Comparison of ENCODE assay signal across 7 mouse cellular contexts in the genomic region with DNA sequence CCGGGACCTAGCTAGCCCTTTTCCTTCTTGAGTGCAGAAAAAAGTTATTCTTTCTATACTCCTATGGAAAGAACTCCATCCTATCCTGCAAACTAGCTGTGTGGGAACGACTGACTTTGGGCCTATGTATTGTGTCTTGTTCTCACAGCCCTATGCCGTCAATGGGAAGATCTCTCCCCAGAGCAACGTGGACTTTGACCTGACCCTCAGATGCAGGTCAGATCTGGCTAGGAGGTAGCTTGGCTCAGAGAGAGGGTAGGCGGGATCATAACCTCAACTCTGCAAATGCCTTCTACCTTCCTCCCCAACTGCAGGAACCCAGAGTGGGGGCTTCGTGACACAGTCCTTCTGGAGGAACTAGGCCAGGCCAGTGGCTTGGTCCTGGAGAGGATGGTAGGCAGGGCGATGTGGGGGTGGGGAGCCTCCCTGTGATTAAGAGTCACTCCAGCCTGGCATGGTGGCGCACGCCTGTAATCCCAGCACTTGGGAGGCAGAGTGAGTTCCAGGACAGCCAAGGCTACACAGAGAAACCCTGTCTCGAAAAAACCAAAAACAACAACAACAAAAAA. TPM values are rescaled to one million over a fixed set of nuclear protein-coding genes. Genes with fewer than 3 reads are reported as not detected.
A peak's percentile ranks its signal among the peaks of the same experiment; 100 is the strongest.
DNase-seq lines count a peak whose midpoint lies in the region; ATAC-seq and TF ChIP-seq lines count a peak whose summit lies in the region.

No protein-coding gene starts in this region.

- peak overlapping the region; percentile 83 for H3K9ac ChIP-seq in hindbrain, embryonic 11.5 days (ENCODE audit: low read depth, low read length)
- H3K9ac ChIP-seq in limb, embryonic 14.5 days (ENCODE audit: low read depth, low read length, severe bottlenecking) = peak overlapping the region; percentile 63
- peak overlapping the region; percentile 68 for H3K9ac ChIP-seq in stomach, postnatal 0 days (ENCODE audit: low read length)

- H3K4me1 ChIP-seq in testis, adult 2 months (ENCODE audit: control insufficient read depth, insufficient read depth, low read length) = peaks cover 23% of the 10 kb centered on the region
- peaks cover 14% of the 10 kb centered on the region for H3K4me1 ChIP-seq in hindbrain, embryonic 11.5 days (replicated peaks; ENCODE audit: control insufficient read depth, insufficient read depth, low read length)
- H3K4me1 ChIP-seq in limb, embryonic 14.5 days (ENCODE audit: control insufficient read depth, insufficient read depth, low read length) = peaks cover 10% of the 10 kb centered on the region
- H3K4me1 ChIP-seq in stomach, postnatal 0 days (replicated peaks; ENCODE audit: control insufficient read depth, insufficient read depth) = peaks cover 5% of the 10 kb centered on the region; the same call in 1 of the 2 replicates

- H3K27ac ChIP-seq in testis, adult 2 months (ENCODE audit: control insufficient read depth, insufficient read depth, low read depth, low read length) = no peak overlapping the region
- H3K27ac ChIP-seq in hindbrain, embryonic 11.5 days (ENCODE audit: low read depth, low read length) = no peak overlapping the region
- no peak overlapping the region for H3K27ac ChIP-seq in limb, embryonic 14.5 days (replicated peaks; ENCODE audit: low read depth, low read length)
- no peak overlapping the region for H3K27ac ChIP-seq in stomach, postnatal 0 days (replicated peaks)

- no peaks in the 10 kb centered on the region for H3K27me3 ChIP-seq in testis, adult 2 months (ENCODE audit: control insufficient read depth, insufficient read depth, low read length)
- no peaks in the 10 kb centered on the region for H3K27me3 ChIP-seq in hindbrain, embryonic 11.5 days (ENCODE audit: control insufficient read depth, insufficient read depth, low read length)
- no peaks in the 10 kb centered on the region for H3K27me3 ChIP-seq in limb, embryonic 14.5 days (ENCODE audit: control insufficient read depth, insufficient read depth, low read length)
- no peaks in the 10 kb centered on the region for H3K27me3 ChIP-seq in stomach, postnatal 0 days (ENCODE audit: control insufficient read depth, insufficient read depth, low read length)

- no peaks in the 10 kb centered on the region for H3K36me3 ChIP-seq in testis, adult 2 months (ENCODE audit: control insufficient read depth, insufficient read depth, low read length)
- no peaks in the 10 kb centered on the region for H3K36me3 ChIP-seq in hindbrain, embryonic 11.5 days (ENCODE audit: control insufficient read depth, insufficient read depth, low read length)
- H3K36me3 ChIP-seq in limb, embryonic 14.5 days (ENCODE audit: control insufficient read depth, insufficient read depth, low read length) = peaks cover 26% of the 10 kb centered on the region
- peaks cover 4% of the 10 kb centered on the region; the same call in 1 of the 2 replicates for H3K36me3 ChIP-seq in stomach, postnatal 0 days (ENCODE audit: control insufficient read depth, insufficient read depth, low read length)

- no peak for TF ChIP-seq CTCF in testis, adult 2 months (IDR thresholded peaks at IDR 0.05; ENCODE audit: control insufficient read depth, insufficient read depth, insufficient replicate concordance, low read depth, low read length)
- TF ChIP-seq CTCF in stomach, postnatal 0 days (IDR thresholded peaks at IDR 0.05; ENCODE audit: low read depth) = no peak

- peak overlapping the region; percentile 71 for H3K4me2 ChIP-seq in hindbrain, embryonic 11.5 days (replicated peaks; ENCODE audit: low read depth, low read length)
- H3K4me2 ChIP-seq in limb, embryonic 14.5 days (replicated peaks; ENCODE audit: low read depth, low read length, severe bottlenecking) = peak overlapping the region; percentile 88
- peak overlapping the region; percentile 90 for H3K4me2 ChIP-seq in stomach, postnatal 0 days (replicated peaks; ENCODE audit: low read depth)

- TF ChIP-seq POLR2A in testis, adult 2 months (IDR thresholded peaks at IDR 0.05; ENCODE audit: control insufficient read depth, low read depth, low read length) = no peak
- TF ChIP-seq POLR2A in limb, embryonic 14.5 days (IDR thresholded peaks at IDR 0.05; ENCODE audit: borderline replicate concordance, extremely low read depth, insufficient read depth, insufficient read length) = no peak

- 54% methylated on average over 10 of the region's 10 CpGs for WGBS in hindbrain, embryonic 11.5 days
- 71% methylated on average over 10 of the region's 10 CpGs for WGBS in limb, embryonic 14.5 days
- WGBS in stomach, postnatal 0 days = 54% methylated on average over 10 of the region's 10 CpGs

- no peak for ATAC-seq in hindbrain, embryonic 11.5 days (ENCODE audit: low FRiP score)
- ATAC-seq in limb, embryonic 14.5 days (ENCODE audit: low FRiP score, low read depth) = no peak
- no peak for ATAC-seq in stomach, postnatal 0 days (ENCODE audit: low FRiP score, low TSS enrichment)

- H3K9me3 ChIP-seq in hindbrain, embryonic 11.5 days (ENCODE audit: control insufficient read depth, low read length) = no peaks in the 10 kb centered on the region
- no peaks in the 10 kb centered on the region for H3K9me3 ChIP-seq in limb, embryonic 14.5 days (ENCODE audit: control insufficient read depth, low read length)
- H3K9me3 ChIP-seq in stomach, postnatal 0 days (ENCODE audit: control insufficient read depth, low read length) = no peaks in the 10 kb centered on the region

- TF ChIP-seq EP300 in stomach, postnatal 0 days (optimal IDR thresholded peaks at IDR 0.05) = no peak

- no peak for DNase-seq in testis, postnatal 14 days (ENCODE audit: low spot score)
- no peak for DNase-seq in hindbrain, embryonic 11.5 days (ENCODE audit: low spot score)
- DNase-seq in limb, embryonic 14.5 days (ENCODE audit: low spot score) = no peak
- no peak for DNase-seq in stomach, postnatal 0 days (ENCODE audit: low spot score)
- DNase-seq in B cell, adult 2 months = no peak
- no peak for DNase-seq in layer of hippocampus, adult 9-10 months (ENCODE audit: low spot score)

- H3K4me3 ChIP-seq in testis, adult 2 months (ENCODE audit: control insufficient read depth, low read depth, low read length) = peak overlapping the region; percentile 95
- peak overlapping the region; percentile 79 for H3K4me3 ChIP-seq in hindbrain, embryonic 11.5 days (ENCODE audit: low read depth, low read length)
- peak overlapping the region; percentile 77 for H3K4me3 ChIP-seq in limb, embryonic 14.5 days (replicated peaks; ENCODE audit: low read length)
- peak overlapping the region; percentile 64 for H3K4me3 ChIP-seq in stomach, postnatal 0 days (ENCODE audit: low read depth, low read length)

RNA-seq across cellular contexts. Expression of gene Mettl26, which starts 1.6 kb away (rescaled TPM):
- 49.8 and 56.2 TPM in 2 replicates for polyA plus RNA-seq in testis, adult 2 months (2012; rRNA removed)
- 53.2 and 56.6 TPM in 2 replicates for polyA plus RNA-seq in hindbrain, embryonic 11.5 days (2014; fragmentation: Nextera tagmentation; extraction: Ambion mirVana)
- polyA plus RNA-seq in limb, embryonic 14.5 days (2012; rRNA removed) = 61.7 and 62.9 TPM in 2 replicates
- polyA plus RNA-seq in limb, embryonic 14.5 days (2014; fragmentation: Nextera tagmentation; extraction: Ambion mirVana) = 51.4 and 52.0 TPM in 2 replicates
- polyA plus RNA-seq in stomach, postnatal 0 days (2015; fragmentation: Nextera tagmentation; extraction: Ambion mirVana) = 52.9 and 54.1 TPM in 2 replicates

RNA-seq across cellular contexts. Expression of gene Wfikkn1, which starts 4.2 kb away (rescaled TPM):
- polyA plus RNA-seq in testis, adult 2 months (2012; rRNA removed) = 0.96 and 0.98 TPM in 2 replicates
- 0.71 and 1.3 TPM in 2 replicates for polyA plus RNA-seq in hindbrain, embryonic 11.5 days (2014; fragmentation: Nextera tagmentation; extraction: Ambion mirVana)
- polyA plus RNA-seq in limb, embryonic 14.5 days (2012; rRNA removed) = 1.2 and 1.4 TPM in 2 replicates
- 0.68 and 0.77 TPM in 2 replicates for polyA plus RNA-seq in limb, embryonic 14.5 days (2014; fragmentation: Nextera tagmentation; extraction: Ambion mirVana)
- 0.35 and 0.38 TPM in 2 replicates for polyA plus RNA-seq in stomach, postnatal 0 days (2015; fragmentation: Nextera tagmentation; extraction: Ambion mirVana)

RNA-seq across cellular contexts. Expression of gene Mcrip2, which starts 7.9 kb away (rescaled TPM):
- polyA plus RNA-seq in testis, adult 2 months (2012; rRNA removed) = 28.2 and 28.8 TPM in 2 replicates
- polyA plus RNA-seq in hindbrain, embryonic 11.5 days (2014; fragmentation: Nextera tagmentation; extraction: Ambion mirVana) = 7.0 and 8.3 TPM in 2 replicates
- 12.3 and 13.1 TPM in 2 replicates for polyA plus RNA-seq in limb, embryonic 14.5 days (2012; rRNA removed)
- 13.4 and 20.2 TPM in 2 replicates for polyA plus RNA-seq in limb, embryonic 14.5 days (2014; fragmentation: Nextera tagmentation; extraction: Ambion mirVana)
- 52.4 and 59.9 TPM in 2 replicates for polyA plus RNA-seq in stomach, postnatal 0 days (2015; fragmentation: Nextera tagmentation; extraction: Ambion mirVana)

RNA-seq across cellular contexts. Expression of gene Wdr90, which starts 15.1 kb away (rescaled TPM):
- 49.9 and 54.9 TPM in 2 replicates for polyA plus RNA-seq in testis, adult 2 months (2012; rRNA removed)
- polyA plus RNA-seq in hindbrain, embryonic 11.5 days (2014; fragmentation: Nextera tagmentation; extraction: Ambion mirVana) = 13.4 and 14.3 TPM in 2 replicates
- 68.0 and 90.0 TPM in 2 replicates for polyA plus RNA-seq in limb, embryonic 14.5 days (2012; rRNA removed)
- 18.1 and 22.1 TPM in 2 replicates for polyA plus RNA-seq in limb, embryonic 14.5 days (2014; fragmentation: Nextera tagmentation; extraction: Ambion mirVana)
- polyA plus RNA-seq in stomach, postnatal 0 days (2015; fragmentation: Nextera tagmentation; extraction: Ambion mirVana) = 4.1 and 4.2 TPM in 2 replicates

RNA-seq across cellular contexts. Expression of gene Rhot2, which starts 31.8 kb away (rescaled TPM):
- 37.5 and 38.7 TPM in 2 replicates for polyA plus RNA-seq in testis, adult 2 months (2012; rRNA removed)
- 7.9 and 9.3 TPM in 2 replicates for polyA plus RNA-seq in hindbrain, embryonic 11.5 days (2014; fragmentation: Nextera tagmentation; extraction: Ambion mirVana)
- polyA plus RNA-seq in limb, embryonic 14.5 days (2012; rRNA removed) = 101 and 126 TPM in 2 replicates
- polyA plus RNA-seq in limb, embryonic 14.5 days (2014; fragmentation: Nextera tagmentation; extraction: Ambion mirVana) = 10.6 and 16.9 TPM in 2 replicates
- polyA plus RNA-seq in stomach, postnatal 0 days (2015; fragmentation: Nextera tagmentation; extraction: Ambion mirVana) = 10.7 and 13.2 TPM in 2 replicates
